Mouse (Mus musculus) ES-E14 (cell line): ENCODE data around the gene Etv2.

Experiments used
- CHD2 ChIP-seq: IDR thresholded peaks from 2 replicates; pipeline ENCODE4 v1.6.1; 2014; ENCODE audit warnings: mild to moderate bottlenecking, low read depth, low read length, inconsistent platforms
- HCFC1 ChIP-seq: IDR thresholded peaks from 2 replicates; pipeline ENCODE4 v1.6.1; 2012; ENCODE audit warnings: low read length, inconsistent platforms, borderline replicate concordance; ENCODE audit not compliant: insufficient read depth
- ZC3H11A ChIP-seq: IDR thresholded peaks from 2 replicates; pipeline ENCODE4 v1.6.1; 2012; ENCODE audit warnings: low read depth, mild to moderate bottlenecking, inconsistent platforms, low read length, borderline replicate concordance

DNA sequence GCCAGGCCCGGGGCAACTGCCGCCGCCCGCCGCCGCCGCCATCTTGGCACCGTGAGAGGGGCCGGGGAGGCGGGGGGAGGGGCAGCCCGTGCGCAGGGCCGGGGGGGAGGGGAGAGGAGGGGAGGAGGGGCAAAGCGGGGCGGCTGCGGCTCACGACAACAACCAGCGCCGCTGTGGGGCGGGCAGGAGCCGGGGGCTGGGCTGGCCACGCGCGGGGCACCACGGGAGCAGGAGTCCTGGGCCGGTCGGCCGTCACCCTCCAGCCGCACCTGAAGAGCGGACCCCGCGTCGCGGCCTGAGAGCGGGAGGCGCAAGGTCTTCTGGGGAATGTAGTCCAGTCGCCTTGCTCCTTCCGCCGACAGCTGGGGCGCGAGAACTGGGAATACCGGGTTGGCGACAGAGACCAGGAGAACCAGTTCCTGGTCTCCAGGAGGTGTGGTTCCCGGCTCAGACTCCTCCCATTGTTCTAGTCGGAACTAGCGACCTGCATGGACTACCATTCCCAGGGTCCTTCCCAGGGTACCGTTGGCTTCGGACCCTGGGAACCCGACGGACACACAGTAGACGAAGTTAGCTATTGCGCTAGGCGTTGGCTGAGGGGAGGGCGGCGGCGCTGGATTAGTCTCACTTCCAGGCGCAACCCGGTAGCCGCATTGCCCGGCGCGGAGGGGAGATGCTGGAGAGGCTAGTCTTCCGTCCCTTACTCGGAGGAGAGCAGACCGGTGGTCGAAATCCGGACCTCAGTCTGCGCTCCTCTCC is 46.8 kb downstream of the Etv2 start, which contains the start of gene Kmt2b:
- TF ChIP-seq HCFC1, result peak; percentile 95
- peak; percentile 77 for TF ChIP-seq CHD2
- no peak for TF ChIP-seq ZC3H11A
